Mouse (Mus musculus) liver (tissue): ENCODE measurements around the gene Rrp36.

Source experiments
- DNase-seq: peaks from one replicate; pipeline ENCODE4 v3.0.0-alpha.2; 2020; ENCODE audit warnings: mixed read lengths

Rrp36 gene

DNA sequence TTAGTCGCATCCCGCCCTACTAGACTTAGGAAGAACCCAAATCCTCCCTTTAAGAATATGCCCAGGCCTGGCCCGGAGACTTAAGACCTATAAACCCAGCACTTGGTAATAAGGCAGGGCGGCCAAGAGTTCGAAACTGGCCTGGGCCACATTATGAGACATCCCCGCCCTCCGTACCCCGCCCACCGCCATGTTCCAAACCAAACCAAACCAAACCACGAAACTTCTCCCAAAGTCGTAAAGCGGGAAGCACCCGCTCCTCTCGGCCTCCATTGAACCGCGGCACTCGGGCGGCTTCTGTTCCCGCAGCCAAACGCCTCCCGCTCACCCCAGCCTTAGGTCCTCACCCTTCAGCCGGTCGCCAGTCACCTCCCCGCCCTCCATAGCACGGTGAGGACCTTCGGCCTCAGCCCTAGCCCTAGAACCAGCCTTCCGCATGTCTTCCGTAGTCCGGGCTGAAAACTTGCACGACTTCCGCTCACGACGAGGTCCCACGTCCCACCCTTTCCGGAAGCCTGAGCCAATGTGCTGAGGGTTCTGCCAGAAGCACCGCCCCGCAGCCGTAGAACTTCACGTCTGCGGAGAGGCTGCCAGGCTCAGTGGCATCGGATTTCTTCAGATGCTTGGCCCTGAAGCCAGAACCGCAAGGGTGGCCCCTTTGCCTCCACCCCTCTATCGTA, at the start of gene Rrp36:
Gene Rrp36 (minus strand): TSS at position 503 of the 680 bp plus-strand sequence.
- DNase-seq, result peak; percentile 91

DNA sequence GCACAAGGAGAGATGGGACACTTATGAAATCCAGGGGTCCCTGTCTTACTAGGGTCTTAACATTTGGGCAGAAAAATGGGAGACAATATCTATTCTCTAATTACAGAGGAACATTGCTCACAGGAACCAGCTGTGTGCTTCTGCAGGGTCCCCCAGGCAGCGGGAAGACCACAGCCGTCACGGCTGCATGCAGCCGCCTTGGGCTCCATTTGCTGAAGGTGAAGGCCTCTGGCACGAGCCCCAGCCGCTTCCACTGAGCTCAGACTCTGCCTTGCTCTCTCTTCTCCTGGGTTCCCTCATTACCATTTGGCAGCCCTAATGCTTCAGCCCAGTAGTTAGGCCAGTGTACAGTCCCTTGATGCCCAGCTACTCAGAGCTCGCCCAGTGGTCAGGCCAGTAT, 46.9 kb upstream of the Rrp36 start:
- no peak for DNase-seq

GRCm38 (mm10) chr17:46714756-46715481, 40.8 kb upstream of the Rrp36 start:
- DNase-seq, result no peak

GRCm38 (mm10) chr17:46713849-46714248, 39.7 kb upstream of the Rrp36 start:
- DNase-seq, result no peak

DNA sequence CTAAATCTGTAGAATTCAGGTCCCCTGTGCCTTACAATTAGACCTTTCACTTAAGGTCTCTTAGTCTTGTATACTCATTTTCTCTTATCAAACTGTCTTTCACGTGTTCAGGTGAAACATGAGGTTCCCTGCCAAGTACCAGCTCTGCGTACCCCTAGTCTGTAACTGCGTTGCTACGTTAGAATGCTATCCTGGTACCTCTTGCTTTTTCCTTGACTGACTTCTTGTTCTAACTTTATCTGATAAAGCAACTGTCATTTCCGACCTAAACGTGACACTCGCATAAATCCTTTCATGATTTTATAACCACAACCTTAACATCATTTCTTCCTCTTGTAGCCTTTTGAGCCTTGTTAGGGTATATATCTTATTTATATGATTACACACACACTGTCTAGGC, 38.3 kb upstream of the Rrp36 start:
- DNase-seq, result no peak

GRCm38 (mm10) chr17:46711612-46712271, 37.6 kb upstream of the Rrp36 start:
- peak; percentile 45 for DNase-seq

DNA sequence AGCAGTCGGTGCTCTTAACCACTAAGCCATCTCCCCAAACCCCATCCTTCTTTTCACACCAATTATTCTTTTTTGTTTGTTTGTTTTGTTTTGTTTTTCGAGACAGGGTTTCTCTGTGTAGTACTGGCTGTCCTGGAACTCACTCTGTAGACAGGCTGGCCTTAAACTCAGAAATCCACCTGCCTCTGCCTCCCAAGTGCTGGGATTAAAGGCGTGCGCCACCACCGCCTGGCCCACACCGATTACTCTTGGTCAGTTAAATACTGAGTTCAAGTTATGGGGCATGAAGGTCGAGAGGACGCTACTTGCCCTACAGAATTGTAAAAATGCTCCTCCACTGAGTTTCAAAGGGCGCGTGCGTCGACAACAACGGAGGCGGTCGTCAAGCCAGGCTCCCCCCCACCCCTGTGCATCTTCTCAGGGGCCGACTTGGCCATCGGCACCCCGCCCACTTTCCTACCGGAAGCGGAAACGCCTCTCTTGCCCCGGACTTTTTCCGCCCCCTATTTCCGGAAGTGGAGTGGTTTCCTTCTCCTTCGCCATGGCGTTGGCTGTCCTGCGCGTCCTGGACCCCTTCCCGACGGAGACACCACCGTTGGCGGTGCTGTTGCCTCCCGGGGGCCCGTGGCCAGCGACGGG, 36.9 kb upstream of the Rrp36 start, which contains the start of gene Pex6:
Gene Pex6 (plus strand): TSS at position 505 of the 639 bp plus-strand sequence.
- DNase-seq, result peak; percentile 90

- no peak for DNase-seq
These were observed 32.4 kb upstream of the Rrp36 start for GRCm38 (mm10) chr17:46706375-46707089.

DNA sequence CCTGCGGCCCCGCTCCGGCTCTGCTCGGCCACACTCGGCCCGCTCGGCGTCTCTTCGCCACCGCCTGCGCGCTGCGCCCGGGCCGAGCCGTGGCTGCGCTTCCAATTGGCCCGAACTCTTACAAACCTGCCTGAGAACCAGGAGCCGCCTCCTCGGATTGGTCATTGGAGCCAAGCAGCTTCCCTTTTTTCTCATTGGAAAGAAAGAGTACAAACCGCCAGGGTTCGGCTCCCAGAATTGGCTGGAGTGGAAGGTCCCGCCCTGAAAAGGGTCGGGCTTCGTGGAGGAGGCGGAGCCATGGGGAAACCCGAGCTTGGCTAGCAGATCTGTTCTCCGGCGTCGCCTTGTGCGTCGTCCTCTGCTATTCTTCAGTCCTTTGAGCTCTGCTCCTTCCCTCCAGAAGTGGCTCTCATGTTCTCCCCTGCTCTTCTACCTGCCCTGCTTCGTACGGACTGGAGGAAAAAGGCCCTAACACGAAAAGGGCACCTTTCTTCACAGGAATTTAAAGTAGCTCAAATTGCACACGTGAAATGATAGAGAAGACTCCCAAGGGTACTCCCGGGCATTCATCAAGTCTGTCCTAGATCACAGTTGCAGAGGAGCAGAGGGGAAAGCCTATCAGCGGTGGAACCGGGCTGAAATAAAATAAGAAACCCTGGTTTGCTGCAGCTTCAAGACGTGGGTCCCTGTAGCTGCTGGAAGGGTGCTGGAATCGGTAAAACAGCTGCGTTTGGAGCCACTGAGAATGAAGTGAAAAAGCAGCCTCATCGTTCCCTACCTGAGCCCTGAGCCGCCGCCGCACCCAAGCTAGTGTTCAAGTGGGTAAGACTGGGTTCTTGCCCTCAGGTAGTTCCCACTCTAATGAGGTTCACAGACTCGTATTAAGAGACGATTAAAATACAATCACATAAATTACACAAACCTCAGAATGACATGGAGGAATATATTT, 31.0 kb upstream of the Rrp36 start, which contains the start of gene Ppp2r5d:
Gene Ppp2r5d (minus strand): TSS at position 225 of the 949 bp plus-strand sequence.
- DNase-seq, result peak; percentile 96

DNA sequence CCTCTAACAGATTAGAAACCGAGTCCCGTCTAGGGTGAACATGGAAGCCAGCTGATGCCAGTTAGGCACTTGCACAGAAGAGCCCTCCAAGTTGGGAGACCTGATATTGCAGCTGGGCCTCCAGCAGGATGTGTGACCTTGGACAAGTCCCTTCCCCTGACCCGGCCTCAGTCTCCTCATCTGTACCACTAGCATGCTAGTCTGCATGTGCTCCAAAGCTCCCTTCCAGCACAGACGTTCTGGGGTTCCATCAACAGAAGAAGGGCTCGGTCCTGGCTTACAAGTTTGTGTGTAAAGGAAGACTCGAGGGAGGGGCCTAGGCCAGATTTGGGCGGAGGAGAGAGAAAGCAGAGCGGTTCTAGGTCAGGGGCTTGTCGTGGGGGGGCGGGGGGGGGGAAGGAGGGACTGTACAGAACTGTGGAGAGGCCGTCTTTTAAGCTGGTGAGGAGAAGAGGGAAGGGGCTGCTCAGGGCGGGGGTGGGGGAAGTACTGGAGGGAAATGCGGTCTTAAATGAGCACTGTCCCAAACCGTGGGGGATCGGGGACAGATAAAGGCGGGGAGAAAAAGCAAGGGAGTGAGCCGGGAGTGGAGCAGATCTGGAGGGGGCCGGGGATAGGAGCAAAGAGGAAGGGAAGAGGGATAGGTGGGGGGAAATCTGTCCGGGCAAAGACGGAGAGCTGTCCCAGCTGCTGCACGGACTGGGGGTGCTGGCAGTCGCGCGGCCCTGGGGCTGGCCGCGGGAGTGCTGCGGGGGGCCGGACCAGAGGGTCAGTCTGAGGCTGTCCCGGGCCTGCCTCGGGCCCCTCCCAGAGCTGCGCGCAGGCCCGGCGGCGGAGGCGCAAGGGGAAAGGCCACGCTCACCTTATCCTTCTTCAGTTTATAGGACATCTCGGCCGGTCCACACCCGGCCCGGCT, 30.1 kb upstream of the Rrp36 start:
- DNase-seq, result peak; percentile 16

DNA sequence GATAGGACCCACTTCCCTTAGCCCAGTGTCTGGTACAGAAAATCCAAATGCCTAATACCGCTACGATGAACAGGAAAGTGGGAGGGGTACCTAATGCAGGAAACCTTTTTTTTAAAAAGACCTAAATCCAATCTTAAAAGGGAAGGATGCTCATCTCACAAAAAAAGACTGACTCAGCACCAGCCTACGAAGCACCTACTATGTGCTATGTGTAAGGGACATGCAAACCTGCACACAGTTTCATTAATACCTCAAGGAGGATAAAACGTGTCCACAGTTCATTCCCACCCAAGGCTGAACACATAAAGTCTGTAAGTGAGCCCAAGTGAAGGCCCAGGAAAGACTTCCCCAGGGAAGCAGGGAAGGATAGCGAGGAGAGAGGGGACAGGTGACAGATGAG, 28.4 kb upstream of the Rrp36 start:
- DNase-seq, result no peak

GRCm38 (mm10) chr17:46702100-46702499, 27.9 kb upstream of the Rrp36 start:
- DNase-seq, result no peak

DNA sequence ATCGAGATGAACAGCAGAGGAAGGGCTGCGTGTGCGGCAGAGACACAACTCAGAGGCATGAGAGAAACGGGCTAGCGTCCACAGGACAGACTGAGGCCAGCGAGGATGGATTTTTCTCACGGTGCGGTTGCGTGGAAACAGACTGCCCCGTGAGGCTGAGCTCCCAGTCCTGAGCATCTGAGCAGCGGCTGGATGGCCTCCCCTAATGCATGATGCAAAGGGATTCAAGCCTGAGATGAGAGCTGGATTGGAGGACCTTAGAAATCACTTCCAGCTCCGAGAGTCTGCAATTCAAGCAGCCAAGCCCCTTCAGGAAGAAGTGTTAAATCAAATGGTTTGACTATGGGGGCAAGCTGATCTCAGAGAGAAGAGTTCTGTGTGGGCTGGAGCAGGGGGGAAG, 27.3 kb upstream of the Rrp36 start:
- DNase-seq, result no peak

GRCm38 (mm10) chr17:46699912-46700311, 25.8 kb upstream of the Rrp36 start:
- no peak for DNase-seq

- no peak for DNase-seq
These were observed 25.1 kb upstream of the Rrp36 start for GRCm38 (mm10) chr17:46699245-46699644.

DNA sequence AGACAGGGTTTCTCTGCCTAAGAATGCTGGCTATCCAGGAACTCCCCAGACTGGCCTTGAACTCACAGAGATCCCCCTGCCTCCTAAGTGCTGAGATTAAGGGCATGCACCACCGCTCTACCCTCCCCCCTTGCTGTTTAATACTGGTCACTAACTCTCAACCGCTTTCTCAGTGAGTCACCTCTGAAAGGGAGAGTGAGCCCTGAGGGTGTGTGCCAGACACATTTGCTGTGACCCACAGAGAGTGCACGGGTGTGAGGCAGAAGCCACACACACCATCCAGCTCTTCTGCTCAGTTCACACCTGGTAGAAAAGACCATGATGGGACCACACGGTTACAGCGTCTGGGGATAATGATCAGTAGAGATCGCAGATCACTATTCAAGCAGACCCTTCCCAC, 24.4 kb upstream of the Rrp36 start:
- DNase-seq, result no peak

DNA sequence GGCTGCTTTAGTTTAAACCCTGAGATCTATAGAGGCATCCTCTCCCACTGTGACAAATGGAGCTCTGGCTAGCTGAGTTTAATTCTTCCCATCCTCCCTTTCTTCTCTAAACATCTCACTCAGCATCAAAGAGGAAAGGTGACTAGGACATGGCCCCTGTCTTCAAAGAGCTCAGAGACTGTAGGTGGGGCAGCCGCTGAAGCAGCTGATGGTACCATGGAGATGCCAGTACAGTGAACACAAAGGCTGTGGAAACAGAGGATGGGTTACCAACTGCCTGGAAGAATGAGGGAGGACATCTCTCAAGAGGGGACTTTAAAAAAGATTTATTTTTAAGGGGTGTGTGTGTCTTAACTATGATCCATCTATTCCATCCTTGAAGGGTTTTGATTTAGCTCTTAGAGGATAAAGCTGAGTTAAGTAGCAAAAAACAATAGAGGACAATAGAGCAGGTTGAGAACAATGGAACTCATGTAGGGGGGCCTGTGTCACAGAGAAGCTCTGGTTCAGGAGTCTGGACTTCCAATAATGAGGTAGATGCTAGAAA, 20.4 kb upstream of the Rrp36 start:
- DNase-seq, result no peak

- no peak for DNase-seq
These were observed 17.2 kb upstream of the Rrp36 start for GRCm38 (mm10) chr17:46691390-46691789.

DNA sequence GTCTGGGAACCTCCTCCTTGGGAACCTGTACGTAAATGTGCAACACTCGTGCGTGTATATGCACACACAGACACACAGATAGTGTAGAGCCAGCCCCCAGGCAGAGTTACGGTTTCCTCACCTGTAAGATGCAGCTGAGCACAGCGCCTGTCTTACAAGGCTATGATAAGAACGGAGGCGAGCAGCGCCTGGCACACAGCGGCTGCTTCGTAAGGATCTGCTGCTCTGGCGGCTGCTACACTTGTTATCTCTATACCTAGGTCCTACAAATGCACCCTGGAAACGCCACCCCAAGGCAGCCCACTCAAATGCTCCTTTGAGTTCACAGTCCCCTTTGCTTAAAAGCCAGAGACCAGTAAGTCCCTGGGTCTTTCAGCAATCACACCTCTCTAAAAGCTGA, 16.5 kb upstream of the Rrp36 start:
- DNase-seq, result peak; percentile 62

DNA sequence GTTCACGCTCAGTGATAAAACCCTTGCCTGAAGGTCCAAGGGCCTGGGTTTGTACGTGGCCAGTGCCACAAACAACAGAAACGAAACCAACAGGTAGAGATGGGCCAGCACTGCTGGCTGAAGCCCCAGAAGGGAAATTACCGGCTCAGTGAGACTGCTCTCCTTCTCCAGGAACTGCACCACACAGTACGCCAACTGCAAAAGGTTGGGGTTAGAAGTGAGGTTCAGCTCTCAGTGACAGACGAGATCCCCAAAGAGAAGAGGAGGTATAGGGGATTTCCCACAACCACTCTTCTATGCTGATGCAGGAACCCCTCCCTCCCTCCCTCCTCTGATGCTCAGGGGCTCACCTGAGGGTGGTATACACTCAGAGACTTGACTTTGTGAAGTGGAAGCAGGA, 11.8 kb upstream of the Rrp36 start:
- no peak for DNase-seq
